Mouse (Mus musculus): ENCODE measurements around the gene Adgrf3.
"Not testable (repeated sequence)": the region's sequence is repeated elsewhere in the genome, so short reads cannot be mapped to it uniquely, and the experiment has no call there.

Gene Adgrf3

GRCm38 (mm10) chr5:30205493-30205892 is at the start of gene Adgrf3:
Adgrf3 (minus strand) TSS chr5:30205722.
- DNase-seq (ENCODE audit: low spot score), result no peak

DNA sequence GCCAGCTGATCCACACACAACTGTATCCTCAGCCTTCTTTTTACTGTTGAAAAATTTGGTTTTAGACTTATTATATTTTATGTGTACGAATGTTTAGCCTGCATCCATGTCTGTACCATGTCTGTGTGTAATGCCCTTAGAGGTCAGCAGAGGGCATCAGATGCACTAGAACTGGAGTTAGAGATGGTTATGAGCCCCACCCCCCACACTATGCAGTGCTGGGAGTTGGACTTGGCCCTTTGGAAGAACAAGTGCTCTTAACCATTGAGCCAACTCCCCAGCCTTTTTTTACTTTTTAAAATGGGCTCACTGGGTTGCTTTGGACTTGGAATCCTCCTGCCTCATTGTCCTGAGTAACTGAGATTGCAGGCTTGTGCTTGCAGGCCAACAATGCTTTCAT is 42.1 kb upstream of the Adgrf3 start:
- DNase-seq (ENCODE audit: low spot score), result no peak

DNA sequence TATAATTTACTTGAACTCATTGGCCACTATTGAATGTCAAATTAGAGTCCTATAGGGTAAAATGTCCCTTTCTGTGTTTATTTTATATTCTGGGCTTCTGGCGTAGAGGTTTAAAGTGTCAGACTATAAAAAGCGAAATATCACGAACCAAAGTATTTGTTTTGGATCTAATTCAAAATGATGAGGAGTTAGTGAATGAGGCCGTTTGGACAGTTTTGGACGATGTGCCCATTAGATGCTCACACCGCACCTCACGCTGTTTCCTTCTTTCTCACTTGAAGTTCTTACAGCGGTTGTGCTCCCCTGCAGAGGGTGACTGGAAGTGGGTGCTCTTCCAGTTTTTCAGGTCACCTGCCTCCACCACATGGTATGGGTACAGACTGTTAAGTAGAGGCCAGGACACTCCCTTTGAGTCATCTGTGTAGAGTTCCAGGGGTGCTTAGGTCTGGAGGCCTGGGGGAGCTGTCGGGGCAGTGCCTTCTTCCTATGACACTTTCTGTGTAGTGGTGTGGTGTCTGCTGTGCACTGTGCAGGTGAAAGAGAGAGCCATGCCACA is 40.4 kb upstream of the Adgrf3 start:
- no peak for DNase-seq (ENCODE audit: low spot score)

DNA sequence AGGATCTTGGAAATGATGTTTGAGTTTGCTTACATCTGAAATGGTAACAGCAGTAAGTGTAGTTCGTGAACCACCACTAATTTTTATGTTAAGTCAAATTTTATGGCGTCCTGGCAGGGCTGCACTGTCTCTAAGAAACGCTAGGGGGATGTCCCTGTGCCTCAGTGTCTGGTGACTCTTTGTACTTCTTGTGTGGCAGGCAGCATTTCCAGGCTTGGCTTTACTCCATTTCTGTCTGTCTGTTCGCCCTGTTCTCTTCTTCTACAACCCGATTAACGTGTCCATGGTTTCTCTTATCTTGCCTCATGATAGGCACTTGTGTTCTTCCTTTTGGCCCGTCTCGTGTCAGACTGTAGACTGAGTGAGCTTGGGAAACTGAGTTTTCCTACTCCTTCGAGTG is 38.2 kb upstream of the Adgrf3 start:
- no peak for DNase-seq (ENCODE audit: low spot score)

DNA sequence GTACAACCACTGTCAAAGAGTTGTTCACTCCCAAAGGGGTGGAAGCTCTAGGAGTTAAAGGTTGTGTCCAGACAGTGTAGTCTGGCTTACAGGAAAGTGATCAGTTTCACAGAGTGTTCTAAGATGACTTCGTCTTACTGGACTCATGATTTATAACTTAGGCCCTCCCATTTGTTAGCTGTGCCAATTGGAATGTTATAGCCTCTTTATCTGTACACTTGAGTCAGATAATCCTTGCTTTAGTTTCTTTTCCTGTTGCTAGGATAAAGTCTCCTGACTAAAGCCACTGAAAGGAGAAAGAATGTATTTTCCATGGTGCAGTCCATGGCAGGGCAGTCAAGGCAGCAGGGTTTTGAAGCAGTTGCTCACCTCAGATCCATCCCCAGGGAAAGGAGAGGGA is 36.9 kb upstream of the Adgrf3 start:
- DNase-seq (ENCODE audit: low spot score), result no peak

DNA sequence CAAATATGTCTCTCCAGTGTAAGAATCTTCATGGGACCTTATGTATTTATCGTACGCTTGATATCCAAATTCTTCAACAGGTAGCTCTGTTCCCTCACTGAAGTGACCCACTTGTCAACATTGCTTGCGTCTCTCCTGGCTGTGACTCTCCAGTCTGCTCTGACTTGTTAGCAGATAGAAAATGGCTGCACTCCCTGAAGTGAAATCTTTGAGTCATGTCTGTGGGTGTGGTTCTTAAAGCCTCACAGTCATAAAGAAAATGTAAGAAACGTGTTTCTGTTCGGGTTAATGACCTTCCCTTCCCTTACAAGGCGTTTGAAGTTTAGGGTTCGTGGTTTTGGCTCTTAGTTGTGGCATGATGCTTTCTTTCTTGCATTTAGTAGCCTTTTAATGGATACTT is 35.0 kb upstream of the Adgrf3 start:
- no peak for DNase-seq (ENCODE audit: low spot score)

- DNase-seq (ENCODE audit: low spot score), result no peak
Observed at GRCm38 (mm10) chr5:30238533-30238932, 33.0 kb upstream of the Adgrf3 start.

GRCm38 (mm10) chr5:30235641-30236126 is 30.2 kb upstream of the Adgrf3 start:
- no peak for DNase-seq (ENCODE audit: low spot score)

- DNase-seq (ENCODE audit: low spot score), result no peak
Observed at GRCm38 (mm10) chr5:30233979-30234378, 28.5 kb upstream of the Adgrf3 start.

GRCm38 (mm10) chr5:30233042-30233441 is 27.5 kb upstream of the Adgrf3 start:
- no peak for DNase-seq (ENCODE audit: low spot score)

DNA sequence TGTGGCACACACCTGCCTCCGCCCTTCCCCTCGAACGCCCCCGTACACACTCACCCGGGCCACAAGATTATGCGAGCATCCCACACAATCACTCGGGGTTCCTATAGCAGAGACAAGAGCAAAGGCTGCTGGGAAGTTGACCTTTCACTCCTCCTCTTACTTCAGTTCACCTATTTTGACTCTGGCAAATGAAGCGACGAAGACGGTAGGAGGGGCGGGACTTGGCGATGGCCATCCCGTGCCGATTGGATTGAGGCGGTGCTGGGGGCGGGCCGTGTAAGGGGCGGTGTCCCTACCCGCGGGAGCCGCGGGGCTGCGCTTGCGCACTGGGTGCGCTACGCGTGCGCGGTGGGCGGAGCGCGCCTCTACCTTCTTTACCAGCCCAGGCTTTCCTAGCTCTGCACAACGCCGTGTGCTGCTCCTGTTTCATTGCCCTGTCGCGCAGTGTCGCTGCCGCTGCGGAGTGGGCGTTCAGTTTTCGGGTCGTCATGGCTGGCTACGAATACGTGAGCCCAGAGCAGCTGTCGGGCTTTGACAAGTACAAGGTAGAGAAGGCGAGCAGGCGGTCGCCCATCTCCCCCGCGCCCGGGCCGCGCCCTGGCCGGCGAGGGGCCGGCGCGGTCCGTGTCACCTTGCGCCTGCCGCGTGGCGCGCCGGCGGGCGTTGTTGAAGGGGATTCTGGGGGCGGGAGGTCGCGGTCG is 26.9 kb upstream of the Adgrf3 start, which contains the start of gene Selenoi:
Gene Selenoi, plus strand, starts transcription at position 311 of the 701 bp plus-strand sequence.
- peak; percentile 98 for DNase-seq (ENCODE audit: low spot score)

GRCm38 (mm10) chr5:30231891-30232270 is 26.4 kb upstream of the Adgrf3 start:
- no peak for DNase-seq (ENCODE audit: low spot score)

- no peak for DNase-seq (ENCODE audit: low spot score)
Observed at GRCm38 (mm10) chr5:30230901-30231300, 25.4 kb upstream of the Adgrf3 start.

- DNase-seq (ENCODE audit: low spot score), result no peak
Observed at GRCm38 (mm10) chr5:30222681-30223080, 17.2 kb upstream of the Adgrf3 start.

GRCm38 (mm10) chr5:30220666-30221065 is 15.1 kb upstream of the Adgrf3 start:
- DNase-seq (ENCODE audit: low spot score), result no peak

- no peak for DNase-seq (ENCODE audit: low spot score)
Observed at GRCm38 (mm10) chr5:30219715-30220114, 14.2 kb upstream of the Adgrf3 start.

- no peak for DNase-seq (ENCODE audit: low spot score)
Observed at GRCm38 (mm10) chr5:30215970-30216369, 10.4 kb upstream of the Adgrf3 start.

- no peak for DNase-seq (ENCODE audit: low spot score)
Observed at GRCm38 (mm10) chr5:30214889-30215288, 9.4 kb upstream of the Adgrf3 start.

DNA sequence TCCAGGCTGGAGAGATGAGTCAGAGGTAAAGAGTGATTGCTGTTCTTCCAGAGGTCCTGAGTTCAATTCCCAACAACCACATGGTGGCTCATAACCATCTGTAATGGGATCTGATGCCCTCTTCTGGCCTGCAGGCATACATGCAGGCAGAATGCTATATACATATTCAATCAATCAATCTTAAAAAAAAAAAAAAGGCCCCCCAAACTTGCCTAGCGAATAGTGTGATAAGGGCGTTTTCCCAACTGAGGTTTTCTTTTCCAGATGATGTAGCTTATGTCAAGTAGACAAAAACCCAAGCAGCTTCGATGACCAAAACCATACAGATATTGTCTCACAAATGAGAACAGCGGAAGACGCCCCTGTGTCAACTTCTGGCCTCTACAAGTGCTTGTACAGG is 5.2 kb upstream of the Adgrf3 start:
- not testable (repeated sequence) for DNase-seq (ENCODE audit: low spot score)

DNA sequence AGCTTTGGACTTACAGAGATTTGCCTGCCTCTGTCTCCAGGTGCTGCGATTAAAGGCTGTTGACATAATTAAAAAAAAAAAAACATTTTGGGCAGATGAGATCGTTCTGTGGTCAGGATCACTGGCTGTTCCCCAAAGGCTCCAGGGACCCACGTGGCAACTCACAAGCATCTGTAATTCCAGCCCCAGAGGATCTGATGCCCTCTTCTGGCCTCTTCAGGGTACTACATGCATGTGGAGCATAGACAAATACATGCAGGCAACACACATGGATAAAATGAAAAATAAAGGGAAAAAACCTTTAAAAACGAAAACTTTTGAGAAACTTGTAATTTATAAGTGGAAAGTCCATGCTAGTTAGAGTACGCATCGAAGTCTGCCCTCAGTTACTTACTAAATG is 1.8 kb upstream of the Adgrf3 start:
- no peak for DNase-seq (ENCODE audit: low spot score)

DNA sequence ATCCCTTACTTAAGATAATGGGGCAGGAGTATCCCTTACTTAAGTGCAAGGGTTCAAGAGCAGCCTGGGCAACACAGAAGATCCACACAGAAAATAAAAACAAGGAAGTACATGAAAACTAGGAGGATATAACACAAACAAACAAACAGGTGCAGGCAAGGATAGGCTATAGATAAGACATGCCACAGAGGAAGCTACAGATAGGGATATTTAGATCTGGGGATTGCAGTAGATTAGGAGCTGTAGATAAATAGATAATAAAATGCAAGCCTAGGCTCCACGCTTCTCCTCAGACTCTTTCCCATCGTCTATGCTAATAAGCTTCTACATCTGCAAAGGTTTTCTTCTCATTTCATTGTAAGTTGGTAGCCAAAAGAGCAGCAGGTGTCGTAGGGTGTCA is 488 bp downstream of the Adgrf3 start:
- no peak for DNase-seq (ENCODE audit: low spot score)

GRCm38 (mm10) chr5:30204441-30204840 is 1.1 kb downstream of the Adgrf3 start:
- no peak for DNase-seq (ENCODE audit: low spot score)

- no peak for DNase-seq (ENCODE audit: low spot score)
Observed at GRCm38 (mm10) chr5:30203216-30203885, 2.2 kb downstream of the Adgrf3 start.

Data from left cerebral cortex, adult 11 months (tissue).